Mouse (Mus musculus) layer of hippocampus, postnatal 14 days (tissue): ENCODE measurements around the gene Lgr4. TPM values are rescaled to one million over a fixed set of nuclear protein-coding genes. Genes with fewer than 3 reads are reported as not detected.

Experiments used
- DNase-seq, 2 experiments: peaks; one replicate each; pipeline ENCODE4 v3.0.0; 2021 to 2022; ENCODE audit warnings: low spot score in 2 of 2, mixed read lengths in 1 of 2
- total RNA-seq, 2 experiments: library from RNA; stranded (reverse); gene quantifications; 2 replicates each; pipeline ENCODE4 v1.2.3; 2021

Lgr4 gene
- total RNA-seq, 2 experiments from 2014 or later = 26.0 to 26.7 TPM

DNA sequence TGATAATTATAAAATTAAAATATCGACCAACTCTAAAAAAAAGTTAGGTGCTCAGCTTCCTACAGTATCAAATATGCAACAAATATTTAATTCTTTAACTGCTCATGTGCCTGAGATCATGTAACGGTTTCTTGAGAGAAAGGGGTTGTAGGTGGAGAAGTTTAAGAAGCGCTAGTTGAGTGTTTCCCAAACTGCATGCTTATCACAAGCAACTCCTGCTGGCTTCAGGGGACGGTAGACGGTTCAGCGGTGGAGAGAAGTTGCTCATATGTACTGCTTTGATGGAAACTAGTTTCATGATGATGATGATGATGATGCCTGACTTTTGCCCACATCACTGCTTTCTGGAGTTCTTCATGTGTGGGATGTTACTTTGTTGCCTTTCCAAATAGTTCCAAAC, 29.0 kb downstream of the Lgr4 start:
- no peak for DNase-seq

DNA sequence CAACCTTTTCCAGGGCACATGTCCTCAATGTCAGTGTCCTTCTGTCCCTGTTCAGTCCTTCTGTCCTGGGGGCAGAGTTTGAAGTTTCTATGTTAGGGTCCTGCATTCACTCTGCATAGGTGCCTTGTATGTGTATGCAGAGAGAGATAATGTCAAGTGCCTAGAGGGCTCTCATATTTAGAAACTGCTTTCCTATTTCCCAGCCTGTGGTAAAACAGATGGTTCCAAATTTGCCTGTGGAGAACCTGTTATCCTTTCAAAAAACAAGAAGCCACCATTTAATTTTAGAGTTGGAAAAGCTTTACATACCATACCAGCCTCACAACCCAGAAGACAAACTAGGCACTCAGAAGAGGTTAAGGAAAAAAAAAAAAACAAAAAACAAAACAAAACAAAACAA, 32.1 kb downstream of the Lgr4 start:
- no peak for DNase-seq

DNA sequence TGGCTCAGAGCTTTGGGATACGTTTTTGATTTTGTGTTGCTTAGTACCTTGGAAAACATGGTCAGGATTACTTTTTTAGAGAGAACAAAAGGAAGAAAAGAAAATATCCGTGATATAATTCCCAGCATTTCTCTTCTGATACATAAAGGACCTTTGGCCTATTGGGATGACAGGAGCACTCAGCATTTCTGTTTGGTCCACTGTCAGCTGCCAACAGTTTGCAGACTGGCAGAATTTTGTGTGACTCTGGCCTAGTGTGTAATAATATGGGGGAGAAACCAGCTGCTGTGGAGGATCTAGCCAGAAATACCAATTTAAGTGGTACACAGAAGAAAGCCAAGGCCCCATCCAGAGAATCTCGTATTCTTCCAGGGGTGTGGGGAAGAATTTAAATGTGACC, 32.9 kb downstream of the Lgr4 start:
- no peak for DNase-seq

DNA sequence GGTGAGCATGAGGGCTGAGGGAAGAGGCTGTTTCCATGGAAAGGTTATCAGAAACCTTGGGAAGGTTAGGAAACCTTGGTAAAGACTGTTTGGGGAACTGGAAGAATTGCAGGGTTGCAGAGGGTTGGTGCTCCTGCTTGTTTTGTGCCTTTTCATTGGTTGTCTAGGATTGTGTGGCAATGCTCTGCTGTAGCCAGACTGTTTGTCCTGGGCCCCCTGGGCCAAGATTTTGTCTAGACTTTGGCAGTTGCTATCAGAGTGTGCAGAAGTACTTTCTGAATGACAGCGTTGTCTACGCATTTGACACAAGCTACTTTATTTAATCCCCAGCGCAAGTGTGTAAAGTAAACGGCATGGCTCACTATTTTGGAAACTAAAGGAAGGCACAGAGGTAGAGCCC, 33.6 kb downstream of the Lgr4 start:
- no peak for DNase-seq

DNA sequence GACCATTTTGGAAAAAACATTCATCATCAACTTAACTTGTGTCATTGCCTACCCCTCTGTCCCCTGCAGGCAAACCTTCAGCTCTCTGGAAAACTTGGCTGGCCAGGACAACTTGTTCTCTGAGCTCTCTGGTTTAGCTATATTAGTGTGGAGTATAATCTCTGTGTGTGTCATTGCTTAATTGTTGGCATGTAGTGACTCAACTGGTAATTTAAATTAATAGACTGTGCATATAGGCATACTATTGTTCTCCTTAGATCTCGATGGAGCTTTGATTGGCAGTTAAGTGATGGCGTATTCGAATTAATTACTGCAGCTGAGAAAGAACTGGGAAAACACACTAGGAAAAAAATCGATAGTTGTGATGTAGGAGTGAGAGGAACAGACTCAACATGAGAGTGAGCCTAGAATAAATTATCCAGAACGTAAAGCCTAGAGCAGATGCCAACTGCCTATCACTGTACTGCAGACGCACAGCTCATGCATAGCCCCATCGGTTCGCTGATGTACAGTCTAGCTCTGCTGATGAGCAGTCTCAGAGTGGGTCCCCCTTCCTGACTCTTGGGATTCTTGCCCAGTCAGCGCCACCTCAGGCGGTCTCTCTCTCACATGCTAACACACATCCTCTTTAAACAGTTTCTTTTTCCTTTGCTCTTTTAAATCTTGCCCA, 35.7 kb downstream of the Lgr4 start:
- no peak for DNase-seq

DNA sequence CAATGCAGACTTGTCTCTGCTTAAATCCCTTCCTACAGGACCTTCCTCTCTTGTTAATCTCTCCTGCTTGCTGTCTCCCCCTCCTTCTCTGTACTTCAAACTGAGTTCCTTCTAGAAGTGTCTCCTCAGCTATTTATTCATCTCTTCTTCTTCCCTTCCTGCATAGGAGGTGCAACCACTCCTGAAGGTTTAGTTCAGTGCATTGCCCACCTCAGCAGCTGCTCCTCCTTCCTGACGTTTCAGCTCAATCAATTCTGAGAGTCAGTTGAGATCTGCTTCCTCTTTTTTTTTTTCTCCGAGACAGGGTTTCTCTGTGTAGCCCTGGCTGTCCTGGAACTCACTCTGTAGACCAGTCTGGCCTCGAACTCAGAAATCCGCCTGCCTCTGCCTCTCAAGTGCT, 36.4 kb downstream of the Lgr4 start:
- DNase-seq = no peak

DNA sequence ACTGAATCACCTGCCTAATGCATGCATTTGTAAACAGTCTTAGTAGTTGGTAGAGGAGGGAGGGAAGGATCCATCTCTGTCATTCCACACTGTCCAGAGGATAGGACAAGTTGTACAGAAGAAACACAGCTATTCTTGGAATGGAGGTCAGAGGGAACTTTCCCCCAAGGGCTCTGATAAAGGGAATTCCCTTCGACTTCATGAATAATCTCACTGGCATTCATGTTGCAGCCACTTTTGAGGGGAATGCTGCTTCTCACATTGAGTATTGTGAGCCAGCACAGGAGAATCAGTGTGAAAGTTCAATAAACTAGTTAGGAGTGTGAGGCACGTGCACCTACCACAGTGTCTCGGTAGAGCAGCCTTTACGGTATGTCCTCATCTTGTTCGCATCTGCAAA, 37.6 kb downstream of the Lgr4 start:
- DNase-seq = no peak

DNA sequence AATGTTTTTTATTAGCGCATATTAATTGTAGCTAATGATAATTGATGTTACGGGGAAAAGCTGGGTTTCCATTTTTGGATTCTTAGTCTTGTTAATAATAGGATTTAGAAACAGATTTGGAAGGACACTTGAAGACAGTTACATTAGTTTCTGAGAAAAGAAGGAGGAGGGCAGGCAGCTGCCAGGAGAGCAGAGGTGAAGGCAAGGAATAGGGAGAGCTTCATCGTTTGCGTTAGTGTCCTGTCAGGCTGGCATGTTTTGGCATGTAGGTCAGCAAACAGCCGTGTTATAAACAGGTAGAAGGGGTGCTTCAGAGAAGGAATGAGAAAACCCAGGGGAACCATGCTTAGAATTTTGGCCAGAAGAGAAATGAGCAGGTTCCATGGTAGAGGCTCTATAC, 38.5 kb downstream of the Lgr4 start:
- no peak for DNase-seq

DNA sequence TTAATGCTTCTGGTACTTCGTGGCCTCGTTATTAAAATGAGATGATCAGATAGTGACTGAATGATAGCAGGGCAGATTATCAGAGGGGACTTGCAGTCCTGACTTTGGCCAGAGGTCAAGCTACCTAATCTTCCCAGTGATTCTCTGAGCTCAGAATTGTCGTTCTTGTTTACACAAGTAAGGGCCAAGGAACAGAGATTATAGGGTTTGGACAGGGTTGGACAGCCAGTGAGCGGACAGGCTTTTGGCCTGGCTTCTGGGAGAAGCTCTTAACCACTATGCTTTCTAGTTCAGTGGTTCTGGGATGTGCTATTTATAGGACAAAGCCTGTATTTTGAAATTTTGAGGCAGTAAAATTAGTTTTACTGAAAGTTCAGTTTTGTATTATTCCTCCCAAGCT, 39.3 kb downstream of the Lgr4 start:
- DNase-seq = no peak

DNA sequence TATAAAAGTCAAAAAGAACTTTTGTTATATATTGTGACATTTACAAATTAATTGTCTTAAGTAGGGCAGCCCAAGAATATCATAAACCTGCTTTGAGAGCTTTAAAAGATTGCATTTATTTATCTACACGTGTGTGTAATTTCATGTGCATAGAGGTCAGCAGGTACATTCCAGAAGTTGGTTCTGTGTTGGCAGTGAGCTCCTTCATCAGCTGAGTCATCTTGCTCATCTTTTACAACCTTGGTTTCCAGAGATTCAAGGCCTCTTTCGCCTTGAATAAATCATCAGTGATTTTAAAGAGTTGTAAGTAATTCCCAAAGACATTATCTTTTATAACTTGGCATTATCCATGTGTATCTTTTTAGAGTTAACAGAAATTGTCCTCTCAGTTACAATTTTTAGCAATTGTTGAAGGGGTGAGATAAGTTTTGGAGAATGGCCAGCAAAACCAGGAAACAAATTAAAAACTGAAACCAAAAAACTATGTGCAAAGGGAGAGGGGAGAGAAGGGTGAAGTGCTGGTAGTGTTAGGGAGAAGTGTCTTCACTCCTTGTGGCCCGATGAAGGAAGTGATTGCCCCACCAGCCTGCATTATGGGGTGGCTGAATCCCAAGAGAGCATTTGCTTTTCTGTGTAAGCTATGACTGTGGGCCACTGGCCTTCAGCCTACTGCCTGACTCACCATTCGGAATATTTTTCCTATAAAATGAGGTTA, 41.4 kb downstream of the Lgr4 start:
- no peak for DNase-seq

DNA sequence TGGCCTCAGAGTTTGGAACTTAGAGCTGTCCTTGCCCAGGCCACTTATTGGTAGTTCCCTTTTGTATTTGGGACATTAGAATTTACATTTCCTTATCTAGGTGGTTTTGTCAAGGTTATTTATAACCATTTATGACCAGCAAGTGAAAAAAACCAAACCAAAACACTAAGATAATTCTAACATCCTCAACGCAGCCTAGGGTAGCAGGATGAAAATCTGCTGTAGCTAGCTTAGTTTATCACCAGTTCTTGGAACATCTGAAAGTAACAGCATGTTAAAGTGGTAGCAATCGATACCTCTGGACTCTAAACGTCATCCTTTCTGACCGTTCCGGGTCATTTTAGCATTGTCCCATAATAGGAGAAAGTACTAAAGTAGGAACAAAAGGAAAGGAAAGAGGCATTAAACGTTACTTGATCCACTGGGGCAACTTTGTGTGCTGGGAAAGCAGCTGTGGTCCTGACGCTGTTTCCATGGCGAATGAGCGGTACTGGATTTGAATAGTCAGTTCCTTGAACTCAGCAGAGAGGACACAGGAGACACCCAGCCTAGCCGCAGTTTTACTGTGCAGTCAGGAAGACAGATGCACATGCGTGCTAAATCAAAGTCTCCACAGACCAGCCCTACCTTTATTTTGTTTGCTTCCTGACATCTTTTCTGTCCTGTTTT, 42.1 kb downstream of the Lgr4 start:
- DNase-seq = no peak

DNA sequence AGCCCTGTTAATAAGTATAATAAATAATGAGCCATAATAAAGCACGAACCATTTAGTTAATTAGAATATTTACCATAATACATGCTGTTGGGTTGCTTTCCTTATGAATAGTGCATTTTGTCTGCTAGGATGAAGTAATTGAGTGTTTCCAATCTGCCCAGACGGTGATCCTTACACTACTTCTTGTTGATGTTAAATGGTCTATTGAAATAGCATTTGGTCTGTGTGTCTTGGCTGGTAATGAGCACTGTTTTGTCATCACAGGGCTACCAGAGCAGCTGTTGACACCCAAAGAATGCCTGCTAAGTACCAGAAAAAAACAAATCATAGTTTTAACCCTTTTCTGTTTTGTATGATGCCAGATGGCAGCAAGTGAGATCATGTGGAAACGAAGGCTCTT, 42.8 kb downstream of the Lgr4 start:
- peak in 1 of 2 experiments; percentile 31 for DNase-seq

DNA sequence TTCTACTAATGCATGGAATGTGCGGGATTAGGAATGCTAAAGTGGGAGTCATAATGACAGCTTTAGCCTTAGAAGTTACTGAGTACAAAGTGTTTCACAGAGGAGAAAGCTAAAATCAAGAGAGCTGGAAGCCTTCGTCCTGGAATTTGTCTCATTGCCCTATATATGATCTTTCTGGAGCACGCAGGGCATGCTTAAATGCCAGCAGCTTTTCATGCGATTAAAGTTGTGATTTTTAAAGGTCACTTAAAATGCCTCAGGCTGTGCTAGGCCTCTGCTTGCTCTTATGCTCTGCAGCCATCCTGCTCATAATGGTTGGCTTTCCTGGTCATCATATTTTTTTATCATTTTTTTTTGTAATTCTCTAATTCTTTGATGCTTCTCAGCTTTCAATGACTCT, 43.7 kb downstream of the Lgr4 start:
- DNase-seq = no peak

DNA sequence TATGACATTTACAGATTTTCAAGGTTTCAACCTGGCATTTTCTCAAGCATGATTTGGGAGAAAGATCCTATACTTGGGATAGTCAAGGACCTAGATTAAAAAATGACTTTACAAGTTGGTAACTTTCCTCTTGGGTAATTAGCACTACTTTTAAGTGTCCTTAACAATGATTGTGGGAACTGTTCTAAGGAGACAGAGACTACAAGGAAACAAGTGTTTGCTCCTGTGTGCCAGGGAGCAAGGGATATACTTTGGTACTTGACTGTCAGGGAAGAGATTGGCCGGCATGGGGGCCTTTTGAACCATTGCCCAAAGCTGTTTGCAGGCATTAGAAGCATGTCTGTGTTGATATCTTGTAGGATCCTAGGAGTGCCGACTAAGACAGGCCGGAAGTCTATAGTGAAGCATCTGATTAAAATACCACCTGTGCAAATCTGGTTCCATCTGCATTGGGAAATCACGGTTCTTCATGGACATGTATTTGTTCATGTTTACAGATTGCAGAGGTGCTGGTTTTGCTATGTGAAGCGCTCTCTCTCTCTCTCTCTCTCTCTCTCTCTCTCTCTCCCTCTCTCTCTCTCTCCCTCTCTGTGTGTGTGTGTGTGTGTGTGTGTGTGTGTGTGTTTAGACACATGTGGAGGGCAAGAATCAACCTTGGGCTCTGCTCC, 46.3 kb downstream of the Lgr4 start:
- no peak for DNase-seq

DNA sequence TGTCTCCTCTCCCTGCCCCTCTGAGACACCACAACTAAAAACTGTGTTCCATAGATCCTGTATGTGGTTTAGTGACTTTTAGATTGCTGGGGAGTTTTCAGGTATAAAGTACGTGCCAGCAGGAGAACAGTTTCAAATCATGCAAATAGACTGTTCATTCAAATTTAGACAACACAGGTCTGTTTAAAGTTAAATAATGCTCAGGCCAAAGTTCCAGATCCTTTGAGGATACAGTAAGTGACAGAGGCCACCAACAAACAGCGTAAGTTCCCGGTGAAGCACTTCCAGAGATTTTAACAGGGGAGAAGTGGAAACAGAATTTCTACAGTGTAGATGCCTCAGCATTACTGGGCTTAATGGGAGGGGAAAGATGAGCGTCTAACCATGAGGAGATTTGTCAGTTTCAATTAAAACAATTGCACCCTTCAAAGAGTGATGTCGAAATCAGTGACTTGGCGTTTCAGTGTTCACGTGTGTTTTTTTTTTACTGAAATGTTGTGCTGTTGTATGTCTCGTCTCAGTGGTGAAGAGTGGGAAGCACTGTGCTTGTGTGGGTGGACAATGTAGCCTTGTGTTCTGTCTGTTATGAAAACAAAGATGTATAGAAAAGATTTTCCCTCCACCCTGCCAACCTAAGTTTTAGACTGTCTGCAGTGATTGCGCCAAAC, 48.4 kb downstream of the Lgr4 start:
- no peak for DNase-seq

DNA sequence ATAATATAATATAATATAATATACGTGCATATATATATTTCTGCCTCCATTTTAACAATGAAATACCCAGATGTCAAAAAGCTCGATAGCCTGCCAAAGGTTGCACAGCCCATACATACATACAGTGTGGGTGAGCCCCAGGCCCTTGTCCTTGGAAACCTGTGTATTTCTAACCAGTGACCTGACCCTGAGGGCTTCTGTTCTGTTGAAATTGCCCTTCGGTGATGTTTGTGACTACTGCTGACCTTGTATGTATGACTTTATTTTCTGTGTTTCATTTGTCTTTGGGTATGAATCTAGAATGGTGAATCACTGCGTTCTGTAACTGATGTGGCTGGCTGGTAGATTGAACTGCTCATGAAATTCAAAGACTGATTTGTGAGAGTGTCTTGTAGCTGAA, 49.4 kb downstream of the Lgr4 start:
- DNase-seq = no peak

DNA sequence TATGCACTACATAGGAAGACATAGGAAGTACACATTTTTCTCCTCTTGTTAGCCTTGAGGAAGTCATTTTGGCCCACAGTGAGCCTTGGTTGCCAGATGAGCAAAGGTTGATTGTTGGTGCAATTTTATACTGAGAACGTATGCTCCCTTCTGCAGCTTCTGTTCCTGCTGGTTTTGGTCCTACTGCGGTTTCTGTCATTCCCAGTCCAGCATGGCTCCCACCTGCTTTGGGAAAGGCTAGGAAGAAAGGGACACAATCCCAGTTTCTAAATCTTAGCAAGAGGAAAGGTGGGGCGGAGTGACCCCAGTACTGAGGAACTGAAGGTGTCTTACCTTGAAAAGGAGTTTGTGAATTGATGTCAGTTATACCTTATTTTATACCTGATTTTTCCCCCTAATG, 51.9 kb downstream of the Lgr4 start:
- DNase-seq = no peak

DNA sequence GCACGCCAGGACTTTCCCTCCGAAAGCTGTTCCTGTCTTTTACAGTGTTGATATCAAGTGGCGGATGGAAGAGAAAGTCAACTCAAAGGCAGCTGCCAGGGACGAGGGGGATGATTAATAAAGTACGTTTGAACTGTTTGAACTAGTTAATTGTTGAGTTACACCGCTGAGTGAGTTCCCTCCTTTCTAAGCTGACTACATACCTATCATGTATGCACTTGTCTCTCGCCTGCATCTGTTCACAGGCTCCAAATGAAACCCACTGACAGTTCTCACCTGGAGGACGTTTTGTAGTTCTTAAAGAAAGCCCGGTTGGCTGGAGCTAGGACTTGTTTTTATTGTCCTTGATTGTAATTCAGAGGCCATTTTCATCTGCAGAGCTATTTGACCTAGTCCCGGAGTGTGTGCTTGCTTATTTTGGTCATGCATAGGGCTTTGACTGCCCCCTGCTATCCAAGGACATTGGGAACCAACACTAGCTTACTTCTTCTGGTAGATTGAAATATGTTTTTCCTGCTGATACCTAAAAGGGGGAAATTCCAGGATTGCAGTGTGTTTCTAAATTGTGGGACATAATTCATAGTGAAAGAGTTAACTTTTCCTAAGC, 52.6 kb downstream of the Lgr4 start:
- no peak for DNase-seq

DNA sequence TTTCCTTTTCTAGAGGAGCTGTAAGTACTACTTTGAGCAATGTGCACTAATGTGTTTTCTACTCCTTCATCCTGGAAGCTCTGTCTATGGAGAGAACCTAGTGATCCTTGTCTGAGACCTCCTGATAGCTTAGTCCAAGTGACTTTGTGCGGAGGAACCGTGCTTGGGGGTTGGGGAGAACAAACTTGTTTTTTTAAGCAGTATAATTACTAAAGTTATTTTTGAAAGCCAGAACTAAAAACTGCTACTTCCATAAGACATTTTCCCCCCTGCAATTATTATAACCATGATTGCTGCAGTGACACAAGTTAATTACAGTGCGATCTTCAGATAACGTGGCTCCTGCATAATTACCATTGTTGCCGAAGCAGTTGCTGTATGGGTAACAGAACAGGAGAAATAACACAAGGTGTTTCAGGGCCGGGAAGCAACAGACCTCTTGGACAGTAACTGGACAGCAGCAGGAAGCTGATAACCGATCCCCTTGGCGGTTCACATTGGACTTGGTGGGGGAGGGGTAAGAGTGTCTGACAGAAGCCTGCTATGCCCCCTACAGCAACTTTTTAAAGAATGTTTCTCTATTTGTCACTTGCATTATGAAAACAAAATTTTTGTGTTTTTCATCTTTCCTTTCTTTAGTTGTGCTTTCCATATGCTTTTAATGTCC, 53.4 kb downstream of the Lgr4 start:
- DNase-seq = no peak

DNA sequence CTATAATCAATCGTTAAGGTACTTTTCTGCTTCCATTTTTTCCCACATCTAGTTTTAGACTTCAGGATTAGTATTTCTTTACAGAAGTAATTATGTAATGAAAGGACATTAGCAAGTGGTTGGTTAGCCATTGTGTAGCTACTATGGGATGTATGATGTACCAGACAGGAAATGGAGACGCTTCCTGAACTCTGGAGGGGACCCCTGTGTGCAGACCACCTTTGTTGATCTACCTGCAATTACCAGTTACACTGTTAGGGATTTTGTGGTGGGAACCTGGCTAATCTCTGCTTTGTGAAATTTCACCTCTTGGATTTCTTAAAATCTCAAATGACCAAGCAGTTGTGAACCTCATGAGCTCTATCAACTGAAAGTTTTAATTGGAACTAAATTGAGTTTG, 54.9 kb downstream of the Lgr4 start:
- DNase-seq = no peak

DNA sequence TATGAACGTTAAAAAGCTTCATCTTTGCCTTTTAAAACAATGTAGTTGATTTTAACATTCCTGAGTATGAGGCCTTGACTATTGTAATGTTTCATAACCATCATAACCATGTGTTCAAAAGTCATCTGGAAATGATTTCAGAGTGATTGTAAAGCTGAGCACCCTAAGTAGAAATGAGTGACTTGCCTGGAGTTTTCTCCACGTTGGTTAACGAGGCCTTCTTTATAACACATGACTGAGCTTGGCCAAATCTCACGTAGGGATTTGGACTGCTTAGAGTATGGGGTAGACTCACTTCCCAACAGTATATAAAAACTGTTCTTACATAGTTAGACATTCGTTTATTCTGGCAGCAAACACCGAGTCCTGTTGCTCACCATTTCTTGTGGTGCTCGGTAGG, 55.5 kb downstream of the Lgr4 start:
- DNase-seq = no peak
